Mouse (Mus musculus) erythroblast, embryonic 14.5 days (primary cell): Measurements from ENCODE around the gene Fbxw8. TPM values are rescaled to one million over a fixed set of nuclear protein-coding genes. Genes with fewer than 3 reads are reported as not detected.

Source experiments
- H3K27me3 ChIP-seq: 2 replicates; pipeline ENCODE4 v1.6.1; 2012; ENCODE audit warnings: inconsistent platforms; ENCODE audit not compliant: control insufficient read depth
- H3K36me3 ChIP-seq: 2 replicates; pipeline ENCODE4 v1.6.1; 2012; ENCODE audit warnings: mild to moderate bottlenecking, inconsistent platforms; ENCODE audit not compliant: control insufficient read depth
- H3K4me1 ChIP-seq: 2 replicates; pipeline ENCODE4 v1.6.1; 2012; ENCODE audit warnings: inconsistent platforms; ENCODE audit not compliant: control insufficient read depth
- H3K4me3 ChIP-seq: replicated peaks from 2 replicates; pipeline ENCODE3; 2012; ENCODE audit warnings: moderate library complexity, mild to moderate bottlenecking, inconsistent platforms
- H3K9me3 ChIP-seq: 2 replicates; pipeline ENCODE4 v1.6.1; 2012; ENCODE audit warnings: low read length, inconsistent platforms, mixed read lengths; ENCODE audit not compliant: control insufficient read depth
- GATA1 ChIP-seq: IDR thresholded peaks from 2 replicates; pipeline ENCODE4 v1.6.1; 2012; ENCODE audit warnings: low read length, inconsistent platforms, mixed read lengths
- TAL1 ChIP-seq: IDR thresholded peaks from 3 replicates; pipeline ENCODE4 v1.6.1; 2012; ENCODE audit warnings: low read length, inconsistent platforms, mixed read lengths
- polyA plus RNA-seq: library from polyadenylated mRNA; stranded (reverse); fragments of >175 nt; gene quantifications from 2 replicates; pipeline ENCODE4 v1.2.3, GENCODE M21; 2012

The Fbxw8 gene
- polyA plus RNA-seq, 1 experiment, result 1.4 TPM

GRCm38 (mm10) chr5:118036888-118037797, 118.1 kb downstream of the Fbxw8 start:
- H3K4me1 ChIP-seq, result no peaks in the 10 kb centered on the region
- H3K36me3 ChIP-seq, result no peaks in the 10 kb centered on the region
- peaks cover 12% of the 10 kb centered on the region; the same call in 1 of the 2 replicates for H3K27me3 ChIP-seq
- H3K4me3 ChIP-seq, result no peak overlapping the region
- no peaks in the 10 kb centered on the region for H3K9me3 ChIP-seq
- TF ChIP-seq GATA1, result no peak
- no peak for TF ChIP-seq TAL1

GRCm38 (mm10) chr5:118035786-118036185, 119.5 kb downstream of the Fbxw8 start:
- Histone ChIP-seq H3K9me3 (no peaks in the 10 kb centered on the region), H3K36me3 (no peaks in the 10 kb centered on the region), H3K27me3 (peaks cover 15% of the 10 kb centered on the region), H3K4me3 (no peak overlapping the region), H3K4me1 (no peaks in the 10 kb centered on the region)
- no peak for TF ChIP-seq GATA1
- no peak for TF ChIP-seq TAL1

GRCm38 (mm10) chr5:118034632-118035031, 120.6 kb downstream of the Fbxw8 start:
- no peak for TF ChIP-seq GATA1
- no peak for TF ChIP-seq TAL1

DNA sequence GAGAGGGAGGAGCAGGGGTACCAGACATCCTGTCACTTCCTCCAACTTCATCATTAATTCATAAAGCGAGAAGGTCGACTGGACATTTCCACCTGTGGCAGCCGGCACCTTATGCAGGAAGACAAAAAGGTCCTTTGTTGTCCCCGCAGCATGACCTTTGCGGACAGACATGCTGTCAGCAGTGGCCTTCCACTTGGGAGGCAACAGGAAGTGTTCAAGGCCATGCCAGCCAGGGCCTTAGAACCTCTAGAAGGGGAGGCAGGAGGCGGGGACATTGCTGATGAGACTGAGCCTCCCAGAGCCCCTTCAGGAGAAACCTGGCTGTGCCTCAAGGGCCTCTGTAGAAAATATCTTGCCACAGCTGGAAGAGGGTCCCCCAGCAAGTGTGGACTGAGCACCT, 121.5 kb downstream of the Fbxw8 start:
- peaks cover 3% of the 10 kb centered on the region for H3K4me1 ChIP-seq
- H3K4me3 ChIP-seq, result no peak overlapping the region
- H3K27me3 ChIP-seq, result peaks cover 32% of the 10 kb centered on the region
- TF ChIP-seq GATA1 (no peak), TAL1 (no peak)
- peaks cover 4% of the 10 kb centered on the region; the same call in 1 of the 2 replicates for H3K9me3 ChIP-seq
- no peaks in the 10 kb centered on the region for H3K36me3 ChIP-seq

More at GRCm38 (mm10) chr5:118034632-118035031, 120.6 kb downstream of the Fbxw8 start:
- Histone ChIP-seq H3K4me3 (no peak overlapping the region), H3K27me3 (peaks cover 26% of the 10 kb centered on the region), H3K9me3 (no peaks in the 10 kb centered on the region), H3K4me1 (no peaks in the 10 kb centered on the region), H3K36me3 (no peaks in the 10 kb centered on the region)

GRCm38 (mm10) chr5:118033328-118033727, 121.9 kb downstream of the Fbxw8 start:
- Histone ChIP-seq H3K27me3 (peaks cover 36% of the 10 kb centered on the region), H3K4me1 (peaks cover 3% of the 10 kb centered on the region), H3K9me3 (peaks cover 4% of the 10 kb centered on the region; the same call in 1 of the 2 replicates), H3K4me3 (no peak overlapping the region), H3K36me3 (no peaks in the 10 kb centered on the region)
- no peak for TF ChIP-seq GATA1
- no peak for TF ChIP-seq TAL1

DNA sequence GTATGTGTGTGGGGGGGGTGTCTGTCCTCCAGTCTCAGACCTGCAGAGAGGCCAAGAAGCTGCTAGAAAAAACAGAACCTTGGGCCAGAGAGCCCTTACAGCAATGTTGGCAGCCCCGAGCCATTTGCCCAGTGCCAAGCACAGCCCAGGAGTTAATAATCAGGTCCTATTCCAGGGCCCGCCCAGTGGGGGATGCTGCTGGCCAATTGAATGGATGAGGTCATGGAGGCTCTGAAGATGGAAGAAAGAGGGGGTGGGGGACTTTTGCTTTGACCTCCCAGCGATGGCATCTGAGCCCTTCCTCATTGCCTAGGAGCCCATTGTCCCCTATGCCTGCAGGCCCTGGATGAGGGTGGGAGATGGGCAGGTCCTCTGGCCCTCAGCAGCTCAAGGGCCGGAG, 123.8 kb downstream of the Fbxw8 start:
- H3K9me3 ChIP-seq, result peaks cover 6% of the 10 kb centered on the region; the same call in 1 of the 2 replicates
- no peak for TF ChIP-seq GATA1
- TF ChIP-seq TAL1, result no peak
- H3K4me3 ChIP-seq, result no peak overlapping the region
- no peaks in the 10 kb centered on the region for H3K36me3 ChIP-seq
- peaks cover 3% of the 10 kb centered on the region for H3K4me1 ChIP-seq
- peaks cover 49% of the 10 kb centered on the region for H3K27me3 ChIP-seq

DNA sequence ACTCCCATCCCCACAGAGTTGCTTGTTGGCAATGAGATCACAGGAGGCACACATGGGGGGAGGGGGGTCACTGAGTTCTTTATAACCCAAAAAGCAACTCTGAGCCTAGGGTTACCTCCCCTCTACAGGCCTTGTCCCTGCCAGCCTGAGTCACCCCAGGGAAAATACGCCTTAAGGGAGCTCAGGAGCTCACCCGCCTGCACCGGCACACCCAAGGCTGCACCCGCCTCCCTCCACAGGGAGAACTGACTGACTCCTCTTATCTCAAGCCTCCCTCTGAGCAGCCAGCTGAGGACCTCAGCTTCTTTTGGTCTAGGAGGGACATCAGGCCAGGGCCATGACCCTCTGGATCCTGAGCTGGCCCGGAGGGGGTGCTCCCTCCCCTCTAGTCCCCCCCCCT, 124.2 kb downstream of the Fbxw8 start:
- peaks cover 3% of the 10 kb centered on the region for H3K4me1 ChIP-seq

GRCm38 (mm10) chr5:118030022-118030675, 125.1 kb downstream of the Fbxw8 start:
- Histone ChIP-seq H3K9me3 (peaks cover 6% of the 10 kb centered on the region; the same call in 1 of the 2 replicates), H3K27me3 (peaks cover 59% of the 10 kb centered on the region), H3K4me1 (peaks cover 3% of the 10 kb centered on the region), H3K36me3 (no peaks in the 10 kb centered on the region), H3K4me3 (no peak overlapping the region)
- no peak for TF ChIP-seq TAL1
- TF ChIP-seq GATA1, result no peak

More for the DNA sequence above, 124.2 kb downstream of the Fbxw8 start:
- peaks cover 50% of the 10 kb centered on the region for H3K27me3 ChIP-seq
- H3K36me3 ChIP-seq, result no peaks in the 10 kb centered on the region
- peaks cover 6% of the 10 kb centered on the region; the same call in 1 of the 2 replicates for H3K9me3 ChIP-seq
- no peak overlapping the region for H3K4me3 ChIP-seq
- TF ChIP-seq TAL1 (no peak), GATA1 (no peak)

GRCm38 (mm10) chr5:118029420-118029819, 125.8 kb downstream of the Fbxw8 start:
- peaks cover 6% of the 10 kb centered on the region; the same call in 1 of the 2 replicates for H3K9me3 ChIP-seq
- peaks cover 3% of the 10 kb centered on the region for H3K4me1 ChIP-seq
- no peak for TF ChIP-seq GATA1
- H3K4me3 ChIP-seq, result no peak overlapping the region
- no peaks in the 10 kb centered on the region for H3K36me3 ChIP-seq
- peaks cover 60% of the 10 kb centered on the region for H3K27me3 ChIP-seq
